Mouse (Mus musculus): ENCODE measurements at regions not wholly inside any gene's neighbourhood (a gene's known extent, or its start where the extent isn't known, plus 50 kb on each side); places are given as distances from the start of the nearest gene placed in this dataset.

DNA sequence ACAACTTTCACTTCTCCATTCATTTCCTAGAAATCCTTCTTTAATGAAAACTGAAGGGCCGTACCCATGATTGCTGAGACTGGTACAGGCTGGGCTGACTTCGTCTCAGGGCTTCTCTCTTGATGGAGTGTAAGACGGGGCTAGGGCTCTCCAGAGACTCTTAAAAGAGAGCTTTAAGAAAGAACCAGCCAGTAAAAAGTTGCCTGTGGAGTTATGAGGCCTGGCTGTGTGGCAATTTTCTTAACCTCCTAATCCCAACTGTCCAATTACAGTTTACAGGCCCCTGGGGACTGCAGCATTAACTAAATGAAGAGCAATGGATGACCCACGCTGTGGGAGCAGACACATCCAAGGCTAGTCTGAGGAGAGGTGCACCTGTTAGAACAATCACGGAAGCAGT is 177.1 kb upstream of the Prox1 start:
- TF ChIP-seq CTCF (IDR thresholded peaks at IDR 0.05; ENCODE audit: control insufficient read depth, insufficient read depth, insufficient replicate concordance, low read depth, low read length) (no peak), POLR2A (IDR thresholded peaks at IDR 0.05; ENCODE audit: control insufficient read depth, low read depth, low read length) (no peak)
